Mouse (Mus musculus): ENCODE measurements around the gene Baiap2l1. TPM values are rescaled to one million over a fixed set of nuclear protein-coding genes. Genes with fewer than 3 reads are reported as not detected.
"Not testable (repeated sequence)": the region's sequence is repeated elsewhere in the genome, so short reads cannot be mapped to it uniquely, and the experiment has no call there.

Gene Baiap2l1
- polyA plus RNA-seq, 1 experiment from 2014 or later, result 11.0 TPM

GRCm38 (mm10) chr5:144380689-144381088 lies 22.8 kb upstream of the Baiap2l1 start:
- H3K4me1 ChIP-seq (ENCODE audit: control insufficient read depth in 2 of 2, insufficient read depth in 2 of 2, low read length in 2 of 2), result no peaks in the 10 kb centered on the region
- no peak overlapping the region for H3K9ac ChIP-seq (ENCODE audit: low read length)
- WGBS, result 54% methylated on average over 5 of the region's 7 CpGs
- H3K36me3 ChIP-seq (ENCODE audit: control insufficient read depth, insufficient read depth, low read length), result no peaks in the 10 kb centered on the region
- H3K9me3 ChIP-seq (ENCODE audit: control insufficient read depth, low read length), result peaks cover 10% of the 10 kb centered on the region; the same call in 1 of the 2 replicates
- ATAC-seq (ENCODE audit: insufficient number of reproducible peaks, insufficient read depth, low FRiP score, low read depth), result no peak
- no peaks in the 10 kb centered on the region for H3K27me3 ChIP-seq (ENCODE audit: control insufficient read depth, insufficient read depth, low read length)
- no peak overlapping the region for H3K27ac ChIP-seq (replicated peaks in 1 of 2; ENCODE audit: control insufficient read depth in 1 of 2, insufficient read depth in 1 of 2, low read depth in 2 of 2, low read length in 2 of 2)
- H3K4me3 ChIP-seq (ENCODE audit: control insufficient read depth in 1 of 2, insufficient read depth in 1 of 2, low read depth in 1 of 2, low read length in 2 of 2), result no peak overlapping the region
- no peak overlapping the region for H3K4me2 ChIP-seq (ENCODE audit: low read length)

GRCm38 (mm10) chr5:144379431-144379830 lies 21.5 kb upstream of the Baiap2l1 start:
- Histone ChIP-seq H3K4me3 (ENCODE audit: control insufficient read depth in 1 of 2, insufficient read depth in 1 of 2, low read depth in 1 of 2, low read length in 2 of 2) (no peak overlapping the region), H3K36me3 (ENCODE audit: control insufficient read depth, insufficient read depth, low read length) (no peaks in the 10 kb centered on the region), H3K9me3 (ENCODE audit: control insufficient read depth, low read length) (0 out of 2 replicates have a peak, but pooled peaks cover 3% of the 10 kb centered on the region), H3K27me3 (ENCODE audit: control insufficient read depth, insufficient read depth, low read length) (no peaks in the 10 kb centered on the region), H3K4me2 (ENCODE audit: low read length) (no peak overlapping the region), H3K27ac (replicated peaks in 1 of 2; ENCODE audit: control insufficient read depth in 1 of 2, insufficient read depth in 1 of 2, low read depth in 2 of 2, low read length in 2 of 2) (no peak overlapping the region), H3K4me1 (ENCODE audit: control insufficient read depth in 2 of 2, insufficient read depth in 2 of 2, low read length in 2 of 2) (no peaks in the 10 kb centered on the region), H3K9ac (ENCODE audit: low read length) (no peak overlapping the region)
- WGBS, result 88% methylated on average over 4 of the region's 4 CpGs
- ATAC-seq (ENCODE audit: insufficient number of reproducible peaks, insufficient read depth, low FRiP score, low read depth), result no peak

GRCm38 (mm10) chr5:144372885-144373284 lies 15.0 kb upstream of the Baiap2l1 start:
- no peak overlapping the region for H3K27ac ChIP-seq (replicated peaks in 1 of 2; ENCODE audit: control insufficient read depth in 1 of 2, insufficient read depth in 1 of 2, low read depth in 2 of 2, low read length in 2 of 2)
- H3K9me3 ChIP-seq (ENCODE audit: control insufficient read depth, low read length), result no peaks in the 10 kb centered on the region
- 73% methylated on average over 2 of the region's 2 CpGs for WGBS
- no peak overlapping the region for H3K4me3 ChIP-seq (ENCODE audit: control insufficient read depth in 1 of 2, insufficient read depth in 1 of 2, low read depth in 1 of 2, low read length in 2 of 2)
- H3K36me3 ChIP-seq (ENCODE audit: control insufficient read depth, insufficient read depth, low read length), result no peaks in the 10 kb centered on the region
- ATAC-seq (ENCODE audit: insufficient number of reproducible peaks, insufficient read depth, low FRiP score, low read depth), result no peak
- no peak overlapping the region for H3K4me2 ChIP-seq (ENCODE audit: low read length)
- H3K9ac ChIP-seq (ENCODE audit: low read length), result no peak overlapping the region
- H3K4me1 ChIP-seq (ENCODE audit: control insufficient read depth in 2 of 2, insufficient read depth in 2 of 2, low read length in 2 of 2), result peaks cover 0 to 4% of the 10 kb centered on the region in 2 experiments; a peak in 1 of 4 replicates
- no peaks in the 10 kb centered on the region for H3K27me3 ChIP-seq (ENCODE audit: control insufficient read depth, insufficient read depth, low read length)

GRCm38 (mm10) chr5:144372177-144372576 lies 14.3 kb upstream of the Baiap2l1 start:
- Histone ChIP-seq H3K27me3 (ENCODE audit: control insufficient read depth, insufficient read depth, low read length) (no peaks in the 10 kb centered on the region), H3K4me1 (ENCODE audit: control insufficient read depth in 2 of 2, insufficient read depth in 2 of 2, low read length in 2 of 2) (peaks cover 0 to 4% of the 10 kb centered on the region in 2 experiments; a peak in 1 of 4 replicates), H3K4me3 (ENCODE audit: control insufficient read depth in 1 of 2, insufficient read depth in 1 of 2, low read depth in 1 of 2, low read length in 2 of 2) (no peak overlapping the region), H3K9me3 (ENCODE audit: control insufficient read depth, low read length) (no peaks in the 10 kb centered on the region), H3K9ac (ENCODE audit: low read length) (no peak overlapping the region), H3K36me3 (ENCODE audit: control insufficient read depth, insufficient read depth, low read length) (no peaks in the 10 kb centered on the region), H3K4me2 (ENCODE audit: low read length) (no peak overlapping the region), H3K27ac (replicated peaks in 1 of 2; ENCODE audit: control insufficient read depth in 1 of 2, insufficient read depth in 1 of 2, low read depth in 2 of 2, low read length in 2 of 2) (no peak overlapping the region)
- ATAC-seq (ENCODE audit: insufficient number of reproducible peaks, insufficient read depth, low FRiP score, low read depth), result no peak
- WGBS, result 48% methylated on average over 2 of the region's 2 CpGs

- no peaks in the 10 kb centered on the region for H3K27me3 ChIP-seq (ENCODE audit: control insufficient read depth, insufficient read depth, low read length)
- no peaks in the 10 kb centered on the region for H3K36me3 ChIP-seq (ENCODE audit: control insufficient read depth, insufficient read depth, low read length)
- no peaks in the 10 kb centered on the region for H3K9me3 ChIP-seq (ENCODE audit: control insufficient read depth, low read length)
- 9% methylated on average over 6 of the region's 6 CpGs for WGBS
- no peak for ATAC-seq (ENCODE audit: insufficient number of reproducible peaks, insufficient read depth, low FRiP score, low read depth)
- peaks cover 0 to 4% of the 10 kb centered on the region in 2 experiments; a peak in 1 of 4 replicates for H3K4me1 ChIP-seq (ENCODE audit: control insufficient read depth in 2 of 2, insufficient read depth in 2 of 2, low read length in 2 of 2)
- H3K4me3 ChIP-seq (ENCODE audit: control insufficient read depth in 1 of 2, insufficient read depth in 1 of 2, low read depth in 1 of 2, low read length in 2 of 2), result no peak overlapping the region
- H3K4me2 ChIP-seq (ENCODE audit: low read length), result no peak overlapping the region
- no peak overlapping the region for H3K9ac ChIP-seq (ENCODE audit: low read length)
- no peak overlapping the region for H3K27ac ChIP-seq (replicated peaks in 1 of 2; ENCODE audit: control insufficient read depth in 1 of 2, insufficient read depth in 1 of 2, low read depth in 2 of 2, low read length in 2 of 2)
These were observed 13.1 kb upstream of the Baiap2l1 start for GRCm38 (mm10) chr5:144370986-144371385.

- Histone ChIP-seq H3K27me3 (ENCODE audit: control insufficient read depth, insufficient read depth, low read length) (no peaks in the 10 kb centered on the region), H3K4me2 (ENCODE audit: low read length) (no peak overlapping the region), H3K9me3 (ENCODE audit: control insufficient read depth, low read length) (no peaks in the 10 kb centered on the region), H3K36me3 (ENCODE audit: control insufficient read depth, insufficient read depth, low read length) (no peaks in the 10 kb centered on the region), H3K4me1 (ENCODE audit: control insufficient read depth in 2 of 2, insufficient read depth in 2 of 2, low read length in 2 of 2) (peaks cover 0 to 4% of the 10 kb centered on the region in 2 experiments; a peak in 2 of 4 replicates), H3K9ac (ENCODE audit: low read length) (no peak overlapping the region), H3K4me3 (ENCODE audit: control insufficient read depth in 1 of 2, insufficient read depth in 1 of 2, low read depth in 1 of 2, low read length in 2 of 2) (no peak overlapping the region), H3K27ac (replicated peaks in 1 of 2; ENCODE audit: control insufficient read depth in 1 of 2, insufficient read depth in 1 of 2, low read depth in 2 of 2, low read length in 2 of 2) (no peak overlapping the region)
- 76% methylated on average over 9 of the region's 9 CpGs for WGBS
- ATAC-seq (ENCODE audit: insufficient number of reproducible peaks, insufficient read depth, low FRiP score, low read depth), result no peak
These were observed 10.8 kb upstream of the Baiap2l1 start for GRCm38 (mm10) chr5:144368661-144369205.

GRCm38 (mm10) chr5:144366551-144366950 lies 8.6 kb upstream of the Baiap2l1 start:
- H3K9me3 ChIP-seq (ENCODE audit: control insufficient read depth, low read length); H3K9ac ChIP-seq (ENCODE audit: low read length); H3K4me3 ChIP-seq (ENCODE audit: control insufficient read depth in 1 of 2, insufficient read depth in 1 of 2, low read depth in 1 of 2, low read length in 2 of 2); H3K27ac ChIP-seq (replicated peaks in 1 of 2; ENCODE audit: control insufficient read depth in 1 of 2, insufficient read depth in 1 of 2, low read depth in 2 of 2, low read length in 2 of 2); H3K36me3 ChIP-seq (ENCODE audit: control insufficient read depth, insufficient read depth, low read length); H3K4me2 ChIP-seq (ENCODE audit: low read length); ATAC-seq (ENCODE audit: insufficient number of reproducible peaks, insufficient read depth, low FRiP score, low read depth); H3K27me3 ChIP-seq (ENCODE audit: control insufficient read depth, insufficient read depth, low read length); H3K4me1 ChIP-seq (ENCODE audit: control insufficient read depth in 2 of 2, insufficient read depth in 2 of 2, low read length in 2 of 2): not testable (repeated sequence)
- 76% methylated on average over 6 of the region's 6 CpGs for WGBS

Measured in heart, embryonic 14.5 days (tissue).